Mouse (Mus musculus) cerebellum, adult 2 months (tissue): ENCODE data around the gene Timm50. TPM values are rescaled to one million over a fixed set of nuclear protein-coding genes. Genes with fewer than 3 reads are reported as not detected.

Experiments used
- DNase-seq, 2 experiments: peaks; one replicate each; pipeline ENCODE4 v3.0.0; 2021
- H3K27ac ChIP-seq: fragments of 200-500 bp; 2 replicates; pipeline ENCODE4 v1.5.1; 2012; ENCODE audit warnings: low read length, control low read depth, inconsistent platforms; ENCODE audit not compliant: insufficient read depth
- H3K27me3 ChIP-seq: fragments of 200-500 bp; 2 replicates; pipeline ENCODE4 v1.6.1; 2012; ENCODE audit warnings: inconsistent platforms, mild to moderate bottlenecking, low read length, moderate library complexity; ENCODE audit not compliant: control insufficient read depth, insufficient read depth
- H3K4me1 ChIP-seq: fragments of 200-500 bp; 2 replicates; pipeline ENCODE4 v1.6.1; 2011; ENCODE audit warnings: low read length; ENCODE audit not compliant: control insufficient read depth, insufficient read depth
- H3K4me3 ChIP-seq: fragments of 200-500 bp; replicated peaks from 2 replicates; pipeline ENCODE3; 2011; ENCODE audit warnings: mild to moderate bottlenecking, low read depth, low read length, control low read depth; ENCODE audit not compliant: insufficient read depth
- CTCF ChIP-seq: fragments of 200-500 bp; IDR thresholded peaks from 2 replicates; pipeline ENCODE4 v1.5.1; 2011; ENCODE audit warnings: low read depth, mild to moderate bottlenecking, control low read depth, low read length, moderate library complexity, borderline replicate concordance; ENCODE audit not compliant: insufficient read depth
- POLR2A ChIP-seq: fragments of 200-500 bp; IDR thresholded peaks from 2 replicates; pipeline ENCODE4 v1.6.1; 2011; ENCODE audit warnings: low read length, control low read depth, borderline replicate concordance; ENCODE audit not compliant: insufficient read depth
- WGBS: fragments of 180-500 bp; shearing (Covaris S2); methylation state at CpG from one replicate; pipeline ENCODE4 v1.1.7; 2018; 5-methylcytosine and 5-hydroxymethylcytosine counted together
- polyA plus RNA-seq: library from polyadenylated mRNA; depleted of rRNA; stranded (reverse); fragments of >200 nt; gene quantifications from 2 replicates; pipeline ENCODE4 v1.2.3, GENCODE M21; 2012; rRNA removed

The Timm50 gene
- 75.7 and 78.6 TPM in 2 replicates for polyA plus RNA-seq

DNA sequence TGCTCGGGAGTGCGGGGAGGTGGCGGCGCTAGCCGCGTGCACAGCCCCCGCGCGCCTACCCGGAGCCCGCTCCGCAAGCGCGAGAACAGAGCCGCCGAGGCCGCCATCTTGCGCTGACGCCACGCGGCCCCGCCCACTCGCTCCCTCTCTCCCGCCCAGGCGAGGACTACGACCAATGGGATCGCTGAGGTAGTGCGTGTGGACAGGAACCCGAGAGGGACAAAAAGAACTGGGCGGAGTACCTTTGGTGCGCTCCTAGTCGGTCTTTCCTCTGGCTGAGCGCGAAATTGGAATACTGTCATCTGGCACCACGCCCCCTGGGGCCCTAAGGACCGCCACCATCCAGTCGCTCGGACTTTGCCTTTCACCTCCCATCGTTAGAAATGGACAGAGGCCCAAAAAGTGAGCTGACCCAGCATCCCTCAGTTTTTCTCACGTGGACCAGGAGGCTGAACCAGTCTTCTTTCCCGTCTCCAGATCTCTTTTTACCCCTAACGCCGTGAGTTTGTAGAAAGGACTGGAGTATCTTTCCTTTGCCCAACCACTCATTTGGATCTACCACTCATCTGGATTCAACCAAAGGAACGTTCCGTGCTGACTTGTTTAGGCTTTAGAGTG, at the start of gene Timm50:
Gene Timm50 (minus strand): TSS at position 147 of the 618 bp plus-strand sequence.
- under 1% methylated on average over 45 of the region's 45 CpGs for WGBS
- DNase-seq = peak; percentile 98 to 99
- peak within 1 kb of the TSS; percentile 68 for H3K4me3 ChIP-seq
- no peak within 1 kb of the TSS for H3K27ac ChIP-seq
- H3K27me3 ChIP-seq = no peaks in the 10 kb centered on the region
- TF ChIP-seq POLR2A (peak; percentile 75; the same call in 1 of the 2 replicates), CTCF (no peak)
- H3K4me1 ChIP-seq = no peaks in the 10 kb centered on the region; the same call in 1 of the 2 replicates

DNA sequence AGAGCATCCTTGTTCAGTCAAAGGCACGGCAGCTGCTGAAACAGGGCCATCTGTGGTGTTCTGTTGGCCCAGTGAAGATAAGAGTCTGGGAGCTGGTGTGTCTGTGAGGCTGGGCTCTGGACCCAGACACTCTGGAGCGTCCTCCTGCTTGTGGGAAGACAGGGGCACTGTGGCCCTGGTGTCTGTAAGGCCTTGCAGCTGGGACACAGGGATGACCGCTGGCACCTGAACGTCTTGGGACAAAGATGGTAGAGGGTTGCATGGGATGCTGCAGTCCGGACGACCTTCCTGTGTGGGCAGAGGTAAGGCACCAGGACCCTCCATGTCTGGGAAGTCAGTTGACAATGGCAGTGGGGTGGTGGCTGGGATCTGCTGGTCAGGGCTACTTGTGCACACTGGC, 48.4 kb upstream of the Timm50 start:
- H3K27ac ChIP-seq = no peak overlapping the region
- TF ChIP-seq POLR2A (no peak), CTCF (no peak)
- WGBS = 85% methylated on average over 6 of the region's 6 CpGs
- H3K4me3 ChIP-seq = no peak overlapping the region
- no peaks in the 10 kb centered on the region for H3K27me3 ChIP-seq
- no peak for DNase-seq
- H3K4me1 ChIP-seq = no peaks in the 10 kb centered on the region

DNA sequence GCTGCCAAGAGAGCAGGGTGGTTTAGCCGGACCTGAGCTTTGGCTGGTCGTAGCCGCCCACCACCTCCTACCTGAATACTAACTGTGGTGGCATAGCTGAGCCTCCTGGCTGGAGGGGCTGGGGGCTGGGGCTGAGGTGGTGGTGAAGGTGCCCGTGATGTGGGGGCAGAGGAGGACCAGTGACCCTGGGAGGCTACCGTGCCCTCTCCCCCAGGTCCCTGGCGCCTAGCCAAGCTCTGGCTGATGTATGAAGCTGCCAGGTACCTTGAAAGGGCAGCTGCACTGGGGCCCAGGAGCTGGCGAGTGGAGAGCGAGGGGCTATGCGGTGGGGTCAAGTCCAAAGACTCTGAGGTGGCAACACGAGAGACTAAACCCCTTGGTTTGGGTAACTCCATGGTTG, 48.0 kb upstream of the Timm50 start:
- no peak overlapping the region for H3K4me3 ChIP-seq
- no peaks in the 10 kb centered on the region for H3K4me1 ChIP-seq
- no peak for DNase-seq
- no peaks in the 10 kb centered on the region for H3K27me3 ChIP-seq
- no peak for TF ChIP-seq CTCF
- TF ChIP-seq POLR2A = no peak
- no peak overlapping the region for H3K27ac ChIP-seq
- 76% methylated on average over 10 of the region's 10 CpGs for WGBS

DNA sequence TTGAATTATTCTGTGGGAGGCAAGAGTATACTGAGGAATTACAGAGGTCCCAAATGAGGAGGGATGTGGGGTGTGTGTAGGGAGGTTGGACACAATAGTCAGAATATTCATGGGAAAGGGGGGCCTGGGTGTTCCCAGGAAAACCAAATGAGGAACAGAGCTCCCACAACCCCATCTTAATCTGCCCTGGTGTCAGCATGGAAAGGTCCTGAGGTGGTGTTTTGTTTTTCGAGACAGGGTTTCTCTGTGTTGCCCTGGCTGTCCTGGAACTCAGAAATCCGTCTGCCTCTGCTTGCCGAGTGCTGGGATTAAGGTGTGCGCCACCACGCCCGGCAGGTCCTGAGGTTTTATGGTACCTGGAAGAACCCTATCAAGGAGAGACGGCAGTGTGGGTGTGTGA, 46.6 kb upstream of the Timm50 start:
- TF ChIP-seq POLR2A (no peak), CTCF (no peak)
- Histone ChIP-seq H3K27me3 (no peaks in the 10 kb centered on the region), H3K27ac (no peak overlapping the region), H3K4me3 (no peak overlapping the region), H3K4me1 (no peaks in the 10 kb centered on the region)
- 71% methylated on average over 7 of the region's 7 CpGs for WGBS
- no peak for DNase-seq

DNA sequence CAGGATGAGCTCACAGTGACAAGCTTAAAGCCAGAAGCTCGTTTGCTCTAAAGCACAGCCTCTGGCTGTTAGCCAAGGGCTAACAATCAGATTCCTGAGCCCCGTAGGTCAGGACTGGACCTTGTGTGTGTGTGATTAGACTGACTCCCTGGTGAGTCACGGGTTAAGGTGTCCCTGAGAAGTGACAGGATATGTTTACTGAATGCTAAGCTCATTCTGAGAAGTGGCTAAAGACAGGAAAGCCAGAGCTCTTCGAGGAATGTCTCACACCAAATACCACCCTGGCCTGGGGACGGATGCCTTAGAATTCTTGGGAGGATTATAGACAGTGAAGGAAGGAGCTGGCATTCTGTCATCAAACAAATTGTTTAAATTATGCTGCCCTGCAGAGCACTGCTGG, 46.1 kb upstream of the Timm50 start:
- H3K27ac ChIP-seq = no peak overlapping the region
- 11% methylated on average over 5 of the region's 5 CpGs for WGBS
- TF ChIP-seq CTCF (no peak), POLR2A (no peak)

DNA sequence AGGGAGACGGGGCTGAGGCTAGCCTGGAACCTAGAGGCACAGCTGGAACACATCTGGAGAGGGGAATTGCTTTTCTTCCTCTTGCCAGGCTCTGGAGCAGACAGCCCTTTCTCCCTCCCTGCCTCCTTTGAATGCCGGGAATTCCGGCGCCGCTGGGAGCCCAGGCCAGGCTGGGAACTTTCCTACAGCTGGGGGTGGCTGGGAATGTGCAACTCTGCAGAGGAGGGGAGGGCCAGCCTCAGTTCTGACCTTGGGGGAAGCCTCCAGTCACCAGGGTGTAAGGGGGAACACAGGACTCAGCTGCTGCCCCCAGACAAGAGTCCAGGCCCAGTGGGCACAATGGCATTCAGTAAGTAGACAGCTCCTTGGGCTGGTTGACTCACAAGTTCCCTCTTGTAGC, 45.1 kb upstream of the Timm50 start:
- DNase-seq = no peak
- H3K4me1 ChIP-seq = no peaks in the 10 kb centered on the region; the same call in 1 of the 2 replicates
- H3K27ac ChIP-seq = no peak overlapping the region; the same call in 1 of the 2 replicates
- H3K4me3 ChIP-seq = no peak overlapping the region
- no peaks in the 10 kb centered on the region for H3K27me3 ChIP-seq
- WGBS = 16% methylated on average over 5 of the region's 5 CpGs
- no peak for TF ChIP-seq CTCF
- TF ChIP-seq POLR2A = no peak

More for the DNA sequence above, 46.1 kb upstream of the Timm50 start:
- DNase-seq = no peak
- Histone ChIP-seq H3K4me3 (no peak overlapping the region), H3K4me1 (no peaks in the 10 kb centered on the region), H3K27me3 (no peaks in the 10 kb centered on the region)

DNA sequence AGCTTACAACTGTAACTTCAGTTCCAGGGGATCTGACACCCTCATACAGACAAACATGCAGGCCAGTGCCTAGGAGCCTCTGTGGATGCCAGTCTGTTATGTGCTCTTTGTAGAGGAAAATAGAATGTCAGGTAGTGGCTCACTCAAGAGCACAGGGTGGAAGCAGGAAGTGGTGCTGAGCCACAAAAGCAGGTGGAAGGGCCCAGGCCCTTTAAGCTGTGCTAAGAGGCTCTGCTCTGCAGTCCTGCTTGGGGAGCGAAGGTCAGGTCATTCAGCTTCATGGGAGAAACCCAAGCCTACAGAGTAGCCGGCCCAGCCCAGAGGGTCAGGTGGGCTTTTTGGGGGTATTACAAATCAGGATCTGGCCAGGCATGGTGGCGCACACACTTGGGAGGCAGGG, 43.3 kb upstream of the Timm50 start:
- Histone ChIP-seq H3K4me1 (peaks cover 5% of the 10 kb centered on the region; the same call in 1 of the 2 replicates), H3K4me3 (no peak overlapping the region), H3K27me3 (no peaks in the 10 kb centered on the region), H3K27ac (no peak overlapping the region)
- TF ChIP-seq POLR2A (no peak), CTCF (no peak)
- WGBS = 93% methylated on average over 3 of the region's 3 CpGs
- no peak for DNase-seq

DNA sequence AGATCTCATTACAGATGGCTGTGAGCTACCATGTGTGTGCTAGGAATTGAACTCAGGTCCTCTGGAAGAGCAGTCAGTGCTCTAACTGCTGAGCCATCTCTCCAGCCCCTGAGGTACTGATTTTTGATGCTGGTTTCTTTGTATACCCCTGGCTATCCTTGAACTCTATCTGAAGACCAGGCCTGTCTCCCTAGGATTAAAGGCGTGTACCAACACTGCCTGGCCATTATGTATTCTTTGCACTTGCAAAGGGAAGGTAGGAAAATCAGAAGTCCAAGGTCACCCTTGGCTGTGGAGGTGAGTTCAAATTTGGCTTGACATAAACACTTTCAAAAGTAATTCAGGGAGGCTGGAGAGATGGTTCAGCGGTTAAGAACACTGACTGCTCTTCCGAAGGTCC, 42.7 kb upstream of the Timm50 start:
- no peak for TF ChIP-seq POLR2A
- TF ChIP-seq CTCF = no peak
- H3K27ac ChIP-seq = no peak overlapping the region
- DNase-seq = no peak
- H3K27me3 ChIP-seq = no peaks in the 10 kb centered on the region
- no peak overlapping the region for H3K4me3 ChIP-seq
- WGBS = 90% methylated on average over 3 of the region's 3 CpGs
- peaks cover 5% of the 10 kb centered on the region; the same call in 1 of the 2 replicates for H3K4me1 ChIP-seq
